ENCODE assay signal across 12 mouse cellular contexts in genomic region chr3:28369698-28370097, GRCm38 (mm10).
DNase-seq lines count a peak whose midpoint lies in the region; ATAC-seq and TF ChIP-seq lines count a peak whose summit lies in the region.
"Had no signal": no experiment of that assay in that cellular context is flagged by ENCODE, and none has a peak within 500 bp of the region (broad histone marks: within the 10 kb centered on the region; RNA-seq: fewer than 3 reads in every experiment).

No protein-coding gene starts in this region.

- H3K4me1 ChIP-seq in heart, embryonic 11.5 days (ENCODE audit: control insufficient read depth, insufficient read depth, low read length), result no peaks in the 10 kb centered on the region
- no peaks in the 10 kb centered on the region for H3K4me1 ChIP-seq in forebrain, postnatal 0 days (ENCODE audit: insufficient read depth)

- no peak overlapping the region for H3K4me2 ChIP-seq in heart, embryonic 11.5 days
- H3K4me2 ChIP-seq in forebrain, postnatal 0 days (ENCODE audit: low read depth), result no peak overlapping the region
- H3K4me2 ChIP-seq: liver, embryonic 11.5 days had no signal

- H3K27me3 ChIP-seq in heart, embryonic 11.5 days (ENCODE audit: control insufficient read depth, insufficient read depth, low read length), result no peaks in the 10 kb centered on the region
- no peaks in the 10 kb centered on the region for H3K27me3 ChIP-seq in forebrain, postnatal 0 days (ENCODE audit: insufficient read depth, low read length)

- no peak overlapping the region for H3K4me3 ChIP-seq in heart, embryonic 11.5 days (ENCODE audit: low read depth, low read length)
- no peak overlapping the region for H3K4me3 ChIP-seq in gastrocnemius, adult 2 months
- no peak overlapping the region for H3K4me3 ChIP-seq in forebrain, postnatal 0 days (ENCODE audit: low read depth, low read length)
- H3K4me3 ChIP-seq: embryonic facial prominence, embryonic 10.5 days had no signal

- H3K36me3 ChIP-seq in heart, embryonic 11.5 days (ENCODE audit: control insufficient read depth, insufficient read depth, low read length), result no peaks in the 10 kb centered on the region
- no peaks in the 10 kb centered on the region for H3K36me3 ChIP-seq in forebrain, postnatal 0 days (ENCODE audit: insufficient read depth)
- H3K36me3 ChIP-seq: embryonic facial prominence, embryonic 10.5 days had no signal

- intact Hi-C loops in gastrocnemius, adult 2 months (cut with DNase I), result loop anchor here (5.0 kb wide), 2 partner anchors 38 to 107 kb away; partner anchors contain the start of gene Tnik

- H3K27ac ChIP-seq in heart, embryonic 11.5 days (ENCODE audit: low read depth, low read length), result no peak overlapping the region
- H3K27ac ChIP-seq in gastrocnemius, adult 2 months, result peak overlapping the region; percentile 77
- no peak overlapping the region for H3K27ac ChIP-seq in forebrain, postnatal 0 days (ENCODE audit: low read depth, low read length)
- H3K27ac ChIP-seq: embryonic facial prominence, embryonic 10.5 days had no signal

- DNase-seq in heart, adult 18-20 months, result peak; percentile 74 to 75
- DNase-seq in cerebellum, postnatal 10 days, result peak; percentile 33 to 58
- peak; percentile 88 for DNase-seq in gastrocnemius, adult 2 months
- peak; percentile 30 for DNase-seq in heart, postnatal 4 days
- DNase-seq in forebrain, postnatal 0 days, result no peak
- no peak for DNase-seq in spleen, postnatal 4 days (ENCODE audit: low spot score in 2 of 2)
- no peak for DNase-seq in layer of hippocampus, postnatal 10 days (ENCODE audit: low spot score in 2 of 2)

- H3K9me3 ChIP-seq in heart, embryonic 11.5 days (replicated peaks; ENCODE audit: control insufficient read depth, low read length), result no peaks in the 10 kb centered on the region
- no peaks in the 10 kb centered on the region for H3K9me3 ChIP-seq in forebrain, postnatal 0 days (ENCODE audit: low read length)
- H3K9me3 ChIP-seq: embryonic facial prominence, embryonic 10.5 days had no signal

- H3K9ac ChIP-seq in heart, embryonic 11.5 days (ENCODE audit: low read depth, low read length), result no peak overlapping the region
- H3K9ac ChIP-seq in forebrain, postnatal 0 days, result no peak overlapping the region

- ATAC-seq in heart, embryonic 11.5 days (replicated peaks; ENCODE audit: insufficient number of reproducible peaks, low FRiP score, low TSS enrichment), result no peak
- ATAC-seq in forebrain, postnatal 0 days, result no peak
- ATAC-seq: hindbrain, embryonic 16.5 days; midbrain, embryonic 16.5 days had no signal

- WGBS in heart, embryonic 11.5 days (ENCODE audit: insufficient replicate concordance), result 48% methylated on average over 5 of the region's 5 CpGs
- 64% methylated on average over 5 of the region's 5 CpGs for WGBS in forebrain, postnatal 0 days

- no peak for TF ChIP-seq CTCF in gastrocnemius, adult 2 months (IDR thresholded peaks at IDR 0.05)
- no peak for TF ChIP-seq CTCF in forebrain, postnatal 0 days (IDR thresholded peaks at IDR 0.05; ENCODE audit: low read depth)

Comparison
In these comparisons a context has a peak if more than half of its experiments do, and no peak if none do; other contexts are left out.
1. DNase-seq: peak in heart, adult 18-20 months (2 of 2), cerebellum, postnatal 10 days (2 of 2), gastrocnemius, adult 2 months (single experiment) and heart, postnatal 4 days (single experiment); none in forebrain, postnatal 0 days (single experiment), spleen, postnatal 4 days (0 of 2) and layer of hippocampus, postnatal 10 days (0 of 2).